Mouse (Mus musculus): ENCODE measurements around the gene Kcnb1. TPM values are rescaled to one million over a fixed set of nuclear protein-coding genes. Genes with fewer than 3 reads are reported as not detected.

Kcnb1 gene
- polyA plus RNA-seq, 1 experiment from 2014 or later: 0.73 TPM

- DNase-seq (ENCODE audit: low spot score) (peak; percentile 65), ATAC-seq (replicated peaks; ENCODE audit: low FRiP score) (no peak)
- peak overlapping the region; percentile 14; the same call in 1 of the 2 replicates for H3K4me3 ChIP-seq (ENCODE audit: low read depth, low read length)
- H3K27ac ChIP-seq (ENCODE audit: low read depth, low read length): no peak overlapping the region
- H3K4me2 ChIP-seq: peak overlapping the region; percentile 46
- H3K9ac ChIP-seq (ENCODE audit: low read depth, low read length): no peak overlapping the region
- WGBS: 7% methylated on average over 15 of the region's 15 CpGs
- peaks cover 6% of the 10 kb centered on the region for H3K4me1 ChIP-seq (replicated peaks; ENCODE audit: control insufficient read depth, insufficient read depth, low read length)
- H3K9me3 ChIP-seq (ENCODE audit: control insufficient read depth, low read length): no peaks in the 10 kb centered on the region
- H3K27me3 ChIP-seq (replicated peaks; ENCODE audit: control insufficient read depth, insufficient read depth, low read length): no peaks in the 10 kb centered on the region
- no peaks in the 10 kb centered on the region for H3K36me3 ChIP-seq (ENCODE audit: control insufficient read depth, insufficient read depth, low read length)
These were observed 40.6 kb upstream of the Kcnb1 start for GRCm38 (mm10) chr2:167230554-167230953.

GRCm38 (mm10) chr2:167224937-167225336, 35.0 kb upstream of the Kcnb1 start:
- no peak overlapping the region for H3K27ac ChIP-seq (ENCODE audit: low read depth, low read length)
- H3K4me1 ChIP-seq (replicated peaks; ENCODE audit: control insufficient read depth, insufficient read depth, low read length): no peaks in the 10 kb centered on the region
- H3K27me3 ChIP-seq (replicated peaks; ENCODE audit: control insufficient read depth, insufficient read depth, low read length): no peaks in the 10 kb centered on the region
- ATAC-seq (replicated peaks; ENCODE audit: low FRiP score): no peak
- DNase-seq (ENCODE audit: low spot score): no peak
- H3K4me3 ChIP-seq (ENCODE audit: low read depth, low read length): no peak overlapping the region
- no peak overlapping the region for H3K4me2 ChIP-seq
- no peaks in the 10 kb centered on the region for H3K9me3 ChIP-seq (ENCODE audit: control insufficient read depth, low read length)
- WGBS: 74% methylated on average over 7 of the region's 7 CpGs
- H3K36me3 ChIP-seq (ENCODE audit: control insufficient read depth, insufficient read depth, low read length): no peaks in the 10 kb centered on the region
- H3K9ac ChIP-seq (ENCODE audit: low read depth, low read length): no peak overlapping the region

- H3K9me3 ChIP-seq (ENCODE audit: control insufficient read depth, low read length): no peaks in the 10 kb centered on the region
- DNase-seq (ENCODE audit: low spot score) (no peak), ATAC-seq (replicated peaks; ENCODE audit: low FRiP score) (no peak)
- WGBS: 89% methylated on average over 6 of the region's 6 CpGs
- H3K4me3 ChIP-seq (ENCODE audit: low read depth, low read length): no peak overlapping the region
- no peak overlapping the region for H3K27ac ChIP-seq (ENCODE audit: low read depth, low read length)
- no peak overlapping the region for H3K4me2 ChIP-seq
- no peak overlapping the region for H3K9ac ChIP-seq (ENCODE audit: low read depth, low read length)
- H3K36me3 ChIP-seq (ENCODE audit: control insufficient read depth, insufficient read depth, low read length): no peaks in the 10 kb centered on the region
- no peaks in the 10 kb centered on the region for H3K4me1 ChIP-seq (replicated peaks; ENCODE audit: control insufficient read depth, insufficient read depth, low read length)
- H3K27me3 ChIP-seq (replicated peaks; ENCODE audit: control insufficient read depth, insufficient read depth, low read length): no peaks in the 10 kb centered on the region
These were observed 34.2 kb upstream of the Kcnb1 start for GRCm38 (mm10) chr2:167224194-167224593.

GRCm38 (mm10) chr2:167222152-167222551, 32.2 kb upstream of the Kcnb1 start:
- no peaks in the 10 kb centered on the region for H3K9me3 ChIP-seq (ENCODE audit: control insufficient read depth, low read length)
- H3K36me3 ChIP-seq (ENCODE audit: control insufficient read depth, insufficient read depth, low read length): no peaks in the 10 kb centered on the region
- no peak overlapping the region for H3K4me2 ChIP-seq
- no peak overlapping the region for H3K4me3 ChIP-seq (ENCODE audit: low read depth, low read length)
- H3K27ac ChIP-seq (ENCODE audit: low read depth, low read length): no peak overlapping the region
- no peak for ATAC-seq (replicated peaks; ENCODE audit: low FRiP score)
- H3K4me1 ChIP-seq (replicated peaks; ENCODE audit: control insufficient read depth, insufficient read depth, low read length): no peaks in the 10 kb centered on the region
- 22% methylated on average over 7 of the region's 7 CpGs for WGBS
- DNase-seq (ENCODE audit: low spot score): peak; percentile 57
- H3K27me3 ChIP-seq (replicated peaks; ENCODE audit: control insufficient read depth, insufficient read depth, low read length): no peaks in the 10 kb centered on the region
- no peak overlapping the region for H3K9ac ChIP-seq (ENCODE audit: low read depth, low read length)

- ATAC-seq (replicated peaks; ENCODE audit: low FRiP score) (no peak), DNase-seq (ENCODE audit: low spot score) (no peak)
- no peak overlapping the region for H3K4me2 ChIP-seq
- H3K27ac ChIP-seq (ENCODE audit: low read depth, low read length): no peak overlapping the region
- WGBS: 79% methylated on average over 13 of the region's 13 CpGs
- no peak overlapping the region for H3K9ac ChIP-seq (ENCODE audit: low read depth, low read length)
- H3K4me1 ChIP-seq (replicated peaks; ENCODE audit: control insufficient read depth, insufficient read depth, low read length): no peaks in the 10 kb centered on the region
- H3K27me3 ChIP-seq (replicated peaks; ENCODE audit: control insufficient read depth, insufficient read depth, low read length): no peaks in the 10 kb centered on the region
- no peaks in the 10 kb centered on the region for H3K36me3 ChIP-seq (ENCODE audit: control insufficient read depth, insufficient read depth, low read length)
- no peak overlapping the region for H3K4me3 ChIP-seq (ENCODE audit: low read depth, low read length)
- H3K9me3 ChIP-seq (ENCODE audit: control insufficient read depth, low read length): no peaks in the 10 kb centered on the region
These were observed 31.3 kb upstream of the Kcnb1 start for GRCm38 (mm10) chr2:167221159-167221845.

- 80% methylated on average over 5 of the region's 5 CpGs for WGBS
- no peak for ATAC-seq (replicated peaks; ENCODE audit: low FRiP score)
- no peak for DNase-seq (ENCODE audit: low spot score)
- Histone ChIP-seq H3K9me3 (ENCODE audit: control insufficient read depth, low read length) (no peaks in the 10 kb centered on the region), H3K9ac (ENCODE audit: low read depth, low read length) (no peak overlapping the region), H3K27ac (ENCODE audit: low read depth, low read length) (no peak overlapping the region), H3K4me2 (no peak overlapping the region), H3K36me3 (ENCODE audit: control insufficient read depth, insufficient read depth, low read length) (no peaks in the 10 kb centered on the region), H3K4me3 (ENCODE audit: low read depth, low read length) (no peak overlapping the region), H3K4me1 (replicated peaks; ENCODE audit: control insufficient read depth, insufficient read depth, low read length) (no peaks in the 10 kb centered on the region), H3K27me3 (replicated peaks; ENCODE audit: control insufficient read depth, insufficient read depth, low read length) (no peaks in the 10 kb centered on the region)
These were observed 30.8 kb upstream of the Kcnb1 start for GRCm38 (mm10) chr2:167220736-167221135.

GRCm38 (mm10) chr2:167219154-167219775, 29.3 kb upstream of the Kcnb1 start:
- Histone ChIP-seq H3K9ac (ENCODE audit: low read depth, low read length) (no peak overlapping the region), H3K4me3 (ENCODE audit: low read depth, low read length) (no peak overlapping the region), H3K36me3 (ENCODE audit: control insufficient read depth, insufficient read depth, low read length) (no peaks in the 10 kb centered on the region), H3K4me1 (replicated peaks; ENCODE audit: control insufficient read depth, insufficient read depth, low read length) (no peaks in the 10 kb centered on the region), H3K9me3 (ENCODE audit: control insufficient read depth, low read length) (no peaks in the 10 kb centered on the region), H3K4me2 (no peak overlapping the region), H3K27me3 (replicated peaks; ENCODE audit: control insufficient read depth, insufficient read depth, low read length) (no peaks in the 10 kb centered on the region), H3K27ac (ENCODE audit: low read depth, low read length) (no peak overlapping the region)
- peak; percentile 51; the same call in 1 of the 2 replicates for ATAC-seq (replicated peaks; ENCODE audit: low FRiP score)
- 42% methylated on average over 8 of the region's 8 CpGs for WGBS
- DNase-seq (ENCODE audit: low spot score): peak; percentile 69

GRCm38 (mm10) chr2:167213666-167214065, 23.7 kb upstream of the Kcnb1 start:
- no peak overlapping the region for H3K9ac ChIP-seq (ENCODE audit: low read depth, low read length)
- H3K36me3 ChIP-seq (ENCODE audit: control insufficient read depth, insufficient read depth, low read length): no peaks in the 10 kb centered on the region
- H3K27ac ChIP-seq (ENCODE audit: low read depth, low read length): no peak overlapping the region
- no peak overlapping the region for H3K4me3 ChIP-seq (ENCODE audit: low read depth, low read length)
- no peak for ATAC-seq (replicated peaks; ENCODE audit: low FRiP score)
- WGBS: 90% methylated on average over 12 of the region's 12 CpGs
- H3K4me2 ChIP-seq: no peak overlapping the region
- no peak for DNase-seq (ENCODE audit: low spot score)
- no peaks in the 10 kb centered on the region for H3K27me3 ChIP-seq (replicated peaks; ENCODE audit: control insufficient read depth, insufficient read depth, low read length)
- H3K4me1 ChIP-seq (replicated peaks; ENCODE audit: control insufficient read depth, insufficient read depth, low read length): no peaks in the 10 kb centered on the region
- H3K9me3 ChIP-seq (ENCODE audit: control insufficient read depth, low read length): no peaks in the 10 kb centered on the region

- WGBS: 81% methylated on average over 3 of the region's 3 CpGs
- Histone ChIP-seq H3K9ac (ENCODE audit: low read depth, low read length) (no peak overlapping the region), H3K27me3 (replicated peaks; ENCODE audit: control insufficient read depth, insufficient read depth, low read length) (no peaks in the 10 kb centered on the region), H3K9me3 (ENCODE audit: control insufficient read depth, low read length) (no peaks in the 10 kb centered on the region), H3K27ac (ENCODE audit: low read depth, low read length) (no peak overlapping the region), H3K4me2 (no peak overlapping the region), H3K4me3 (ENCODE audit: low read depth, low read length) (no peak overlapping the region), H3K4me1 (replicated peaks; ENCODE audit: control insufficient read depth, insufficient read depth, low read length) (no peaks in the 10 kb centered on the region), H3K36me3 (ENCODE audit: control insufficient read depth, insufficient read depth, low read length) (no peaks in the 10 kb centered on the region)
- ATAC-seq (replicated peaks; ENCODE audit: low FRiP score): no peak
- DNase-seq (ENCODE audit: low spot score): no peak
These were observed 23.1 kb upstream of the Kcnb1 start for GRCm38 (mm10) chr2:167213076-167213475.
